Mouse (Mus musculus): ENCODE data around the gene Cdrt4.

- TF ChIP-seq POLR2A (IDR thresholded peaks at IDR 0.05; ENCODE audit: control insufficient read depth, low read depth, low read length) = no peak
- no peak for TF ChIP-seq CTCF (IDR thresholded peaks at IDR 0.05; ENCODE audit: control insufficient read depth, insufficient read depth, insufficient replicate concordance, low read depth, low read length)
Observed at GRCm38 (mm10) chr11:62938921-62939320, 12.1 kb upstream of the Cdrt4 start.

Data from testis, adult 2 months (tissue).